Mouse (Mus musculus) MEL (cell line): ENCODE measurements around the gene Zc3h12b. TPM values are rescaled to one million over a fixed set of nuclear protein-coding genes. Genes with fewer than 3 reads are reported as not detected.
A peak's percentile ranks its signal among the peaks of the same experiment; 100 is the strongest.

ENCODE experiments used
- DNase-seq: peaks from one replicate; pipeline ENCODE4 v3.0.0; 2011; ENCODE audit warnings: low read depth, low spot score
- H3K27ac ChIP-seq: 2 replicates; pipeline ENCODE4 v1.5.1; 2012; ENCODE audit warnings: low read depth, mild to moderate bottlenecking, control low read depth, low read length, moderate library complexity; ENCODE audit not compliant: control insufficient read depth
- H3K27me3 ChIP-seq, 2 experiments: fragments of 150-350 bp in 1 of 2; sonication (generic) in 1 of 2; 2 replicates each; pipeline ENCODE4 v1.6.1; 2012; ENCODE audit warnings: low read length in 2 of 2, mild to moderate bottlenecking in 2 of 2, improper control_type of control experiment in 1 of 2, moderate library complexity in 1 of 2; ENCODE audit not compliant: insufficient read depth in 2 of 2, control insufficient read depth in 1 of 2
- H3K36me3 ChIP-seq, 2 experiments: 2 replicates each; pipeline ENCODE4 v1.6.1; 2012 to 2014; ENCODE audit warnings: low read length in 2 of 2, improper control_type of control experiment in 1 of 2, inconsistent platforms in 1 of 2, mild to moderate bottlenecking in 1 of 2; ENCODE audit not compliant: insufficient read depth in 2 of 2, control insufficient read depth in 1 of 2
- H3K4me1 ChIP-seq, 2 experiments: fragments of 150-350 bp in 1 of 2; sonication (generic) in 1 of 2; 2 replicates each; pipeline ENCODE4 v1.6.1; 2012; ENCODE audit warnings: low read length in 2 of 2, improper control_type of control experiment in 1 of 2, mild to moderate bottlenecking in 1 of 2; ENCODE audit not compliant: insufficient read depth in 2 of 2, control insufficient read depth in 1 of 2
- H3K4me3 ChIP-seq, 2 experiments: fragments of 150-350 bp in 1 of 2; sonication (generic) in 1 of 2; 2 replicates each; pipeline ENCODE4 v1.5.1; 2012; ENCODE audit warnings: low read depth in 2 of 2, low read length in 2 of 2, mild to moderate bottlenecking in 2 of 2, moderate library complexity in 2 of 2, control low read depth in 1 of 2, improper control_type of control experiment in 1 of 2; ENCODE audit not compliant: control insufficient read depth in 1 of 2, insufficient read depth in 1 of 2
- H3K79me2 ChIP-seq: 2 replicates; pipeline ENCODE4 v1.6.1; 2012; ENCODE audit warnings: mild to moderate bottlenecking, low read length, moderate library complexity; ENCODE audit not compliant: control insufficient read depth, poor library complexity, insufficient read depth
- H3K9ac ChIP-seq: 2 replicates; pipeline ENCODE4 v1.6.1; 2012; ENCODE audit warnings: low read depth, mild to moderate bottlenecking, control low read depth, low read length, moderate library complexity; ENCODE audit not compliant: control insufficient read depth, poor library complexity, severe bottlenecking
- H3K9me3 ChIP-seq: fragments of 150-350 bp; sonication (generic); replicated peaks from 2 replicates; pipeline ENCODE4 v1.6.1; 2012; ENCODE audit warnings: mild to moderate bottlenecking, low read length, improper control_type of control experiment, moderate library complexity; ENCODE audit not compliant: insufficient read depth
- BHLHE40 ChIP-seq: IDR thresholded peaks from 2 replicates; pipeline ENCODE4 v1.6.1; 2012; ENCODE audit warnings: low read depth, mild to moderate bottlenecking, inconsistent platforms, low read length, improper control_type of control experiment, borderline replicate concordance
- E2F4 ChIP-seq: IDR thresholded peaks from 2 replicates; pipeline ENCODE4 v1.6.1; 2011; ENCODE audit warnings: low read depth, low read length, improper control_type of control experiment, borderline replicate concordance
- ELF1 ChIP-seq: IDR thresholded peaks from 2 replicates; pipeline ENCODE4 v1.6.1; 2014; ENCODE audit warnings: low read depth, mild to moderate bottlenecking, inconsistent platforms, low read length, improper control_type of control experiment, moderate library complexity
- EP300 ChIP-seq, 2 experiments: IDR thresholded peaks; 2 replicates each; pipeline ENCODE4 v1.6.1; 2011; ENCODE audit warnings: improper control_type of control experiment in 2 of 2, low read length in 2 of 2, low read depth in 1 of 2, mild to moderate bottlenecking in 1 of 2
- ETS1 ChIP-seq: IDR thresholded peaks from 2 replicates; pipeline ENCODE4 v1.6.1; 2012; ENCODE audit warnings: low read depth, mild to moderate bottlenecking, inconsistent platforms, low read length, improper control_type of control experiment, moderate library complexity
- GABPA ChIP-seq: IDR thresholded peaks from 2 replicates; pipeline ENCODE4 v1.6.1; 2012; ENCODE audit warnings: low read depth, mild to moderate bottlenecking, inconsistent platforms, low read length, improper control_type of control experiment, moderate library complexity
- GATA1 ChIP-seq: IDR thresholded peaks from 2 replicates; pipeline ENCODE4 v1.6.1; 2011; ENCODE audit warnings: low read depth, low read length, improper control_type of control experiment
- HCFC1 ChIP-seq: IDR thresholded peaks from 2 replicates; pipeline ENCODE4 v1.6.1; 2012; ENCODE audit warnings: low read depth, mild to moderate bottlenecking, inconsistent platforms, low read length, improper control_type of control experiment, moderate library complexity
- JUND ChIP-seq: IDR thresholded peaks from 2 replicates; pipeline ENCODE4 v1.6.1; 2011; ENCODE audit warnings: low read depth, mild to moderate bottlenecking, improper control_type of control experiment, low read length
- KAT2A ChIP-seq: conservative IDR thresholded peaks from 2 replicates; pipeline ENCODE4 v1.6.1; 2012; ENCODE audit warnings: low read depth, low read length, improper control_type of control experiment, inconsistent platforms
- MAX ChIP-seq: IDR thresholded peaks from 2 replicates; pipeline ENCODE4 v1.6.1; 2011; ENCODE audit warnings: low read length, improper control_type of control experiment
- MAZ ChIP-seq: IDR thresholded peaks from 2 replicates; pipeline ENCODE4 v1.6.1; 2012; ENCODE audit warnings: low read depth, mild to moderate bottlenecking, inconsistent platforms, low read length, improper control_type of control experiment
- MXI1 ChIP-seq: IDR thresholded peaks from 2 replicates; pipeline ENCODE4 v1.6.1; 2011; ENCODE audit warnings: mild to moderate bottlenecking, low read depth, low read length, improper control_type of control experiment
- MYC ChIP-seq: IDR thresholded peaks from 2 replicates; pipeline ENCODE4 v1.6.1; 2011; ENCODE audit warnings: low read depth, mild to moderate bottlenecking, low read length, improper control_type of control experiment, moderate library complexity
- NELFE ChIP-seq: IDR thresholded peaks from 2 replicates; pipeline ENCODE4 v1.6.1; 2011; ENCODE audit warnings: low read depth, low read length, improper control_type of control experiment
- POLR2AphosphoS2 ChIP-seq: IDR thresholded peaks from 2 replicates; pipeline ENCODE4 v1.6.1; 2011; ENCODE audit warnings: low read length, improper control_type of control experiment
- RAD21 ChIP-seq: IDR thresholded peaks from 2 replicates; pipeline ENCODE4 v1.6.1; 2011; ENCODE audit warnings: mild to moderate bottlenecking, low read depth, low read length, improper control_type of control experiment
- RCOR1 ChIP-seq: IDR thresholded peaks from 2 replicates; pipeline ENCODE4 v1.6.1; 2012; ENCODE audit warnings: low read depth, mild to moderate bottlenecking, inconsistent platforms, low read length, improper control_type of control experiment
- SIN3A ChIP-seq: IDR thresholded peaks from 2 replicates; pipeline ENCODE4 v1.6.1; 2012; ENCODE audit warnings: low read length, improper control_type of control experiment, inconsistent platforms
- UBTF ChIP-seq: IDR thresholded peaks from 2 replicates; pipeline ENCODE4 v1.6.1; 2012; ENCODE audit warnings: low read depth, mild to moderate bottlenecking, inconsistent platforms, low read length, improper control_type of control experiment, moderate library complexity, borderline replicate concordance; ENCODE audit not compliant: insufficient read depth
- USF1 ChIP-seq: IDR thresholded peaks from 2 replicates; pipeline ENCODE4 v1.6.1; 2014; ENCODE audit warnings: low read depth, mild to moderate bottlenecking, inconsistent platforms, low read length, improper control_type of control experiment, moderate library complexity
- USF2 ChIP-seq, 2 experiments: IDR thresholded peaks; 2 replicates each; pipeline ENCODE4 v1.6.1; 2011 to 2012; ENCODE audit warnings: improper control_type of control experiment in 2 of 2, low read length in 2 of 2, borderline replicate concordance in 1 of 2, inconsistent platforms in 1 of 2, low read depth in 1 of 2, mild to moderate bottlenecking in 1 of 2; ENCODE audit not compliant: insufficient read depth in 1 of 2
- ZNF384 ChIP-seq: IDR thresholded peaks from 2 replicates; pipeline ENCODE4 v1.6.1; 2012; ENCODE audit warnings: low read depth, mild to moderate bottlenecking, inconsistent platforms, low read length, improper control_type of control experiment
- polyA plus RNA-seq, 2 experiments: library from polyadenylated mRNA; stranded (reverse) in 1 of 2; unstranded in 1 of 2; fragments of >175 nt in 1 of 2; fragments of >200 nt in 1 of 2; gene quantifications; 2 replicates each; pipeline versions ENCODE4 v1.2.1 to v1.2.4; 2012; ENCODE audit warnings: low replicate concordance in 2 of 2, low read depth in 1 of 2; ENCODE audit not compliant: insufficient read length in 2 of 2, insufficient read depth in 1 of 2, missing spikeins in 1 of 2
- total RNA-seq: library from RNA; depleted of rRNA; stranded (reverse); fragments of 300-350 nt; gene quantifications from 2 replicates; pipeline ENCODE4 v1.2.3, GENCODE M21; 2012; rRNA removed

The Zc3h12b gene
- total and polyA plus RNA-seq, 3 experiments: under 0.01 to 0.17 TPM; not detected in 1

DNA sequence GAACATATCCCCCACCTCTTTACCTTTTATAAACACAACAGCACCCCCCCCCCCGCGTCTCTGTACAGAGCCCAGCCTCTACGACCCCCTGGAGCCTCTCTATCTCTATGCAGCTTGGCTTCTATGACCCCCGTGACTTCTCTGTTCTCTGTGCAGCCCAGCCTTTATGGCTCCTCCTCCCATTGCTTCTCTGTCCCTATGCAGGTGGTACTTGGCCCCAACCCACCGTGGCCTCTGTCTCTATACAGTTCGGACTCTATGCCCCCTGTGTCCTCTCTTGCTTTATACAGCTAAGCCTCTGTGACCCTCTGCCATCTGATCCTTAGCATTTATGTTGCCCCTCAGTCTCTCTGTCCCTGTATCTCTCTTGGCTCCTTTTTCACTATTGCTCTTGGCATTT lies 257.6 kb downstream of the Zc3h12b start:
- Histone ChIP-seq H3K4me3 (peak overlapping the region; percentile 36 to 45), H3K9ac (peak overlapping the region; percentile 64)

DNA sequence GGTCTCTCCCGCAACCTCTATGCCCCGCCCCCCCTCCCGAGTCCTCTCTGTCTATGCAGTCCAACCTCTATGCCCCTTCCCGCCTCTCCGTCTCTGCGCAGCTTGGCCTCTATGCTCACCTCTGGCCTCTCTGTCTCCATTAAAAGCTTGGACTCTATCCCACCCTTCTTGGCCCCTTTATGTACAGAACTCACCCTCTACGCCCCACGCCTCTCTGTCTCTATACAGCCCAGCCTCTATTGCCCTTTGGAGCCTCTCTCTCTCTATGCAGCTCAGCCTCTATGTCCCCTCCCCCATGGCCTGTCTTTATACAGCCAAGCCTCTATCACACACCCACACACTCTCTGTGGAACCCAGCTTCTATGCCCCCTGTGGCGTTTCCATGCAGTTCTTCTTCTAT lies 258.5 kb downstream of the Zc3h12b start:
- Histone ChIP-seq H3K27me3 (no peaks in the 10 kb centered on the region; a peak in 1 of 4 replicates), H3K9me3 (no peaks in the 10 kb centered on the region), H3K36me3 (no peaks in the 10 kb centered on the region), H3K27ac (peak overlapping the region; percentile 63), H3K79me2 (no peaks in the 10 kb centered on the region; the same call in 1 of the 2 replicates), H3K4me3 (peak overlapping the region; percentile 20 to 41; a peak in 3 of 4 replicates), H3K9ac (peak overlapping the region; percentile 62), H3K4me1 (peaks cover 0 to 14% of the 10 kb centered on the region in 2 experiments; a peak in 2 of 4 replicates)
- DNase-seq: peak; percentile 69
- TF ChIP-seq ZNF384 (no peak), NELFE (no peak), SIN3A (no peak), GATA1 (no peak), MYC (no peak), UBTF (no peak), BHLHE40 (no peak), POLR2AphosphoS2 (no peak), RAD21 (no peak), MXI1 (no peak), EP300 (IDR thresholded peaks at IDR 0.05; ENCODE audit: low read depth in 1 of 2, low read length in 2 of 2) (no peak), MAZ (no peak), GABPA (no peak), USF1 (no peak), USF2 (IDR thresholded peaks at IDR 0.05; ENCODE audit: borderline replicate concordance in 1 of 2, insufficient read depth in 1 of 2, low read depth in 1 of 2, low read length in 2 of 2) (no peak), MAX (no peak), E2F4 (no peak), ETS1 (no peak), ELF1 (no peak), HCFC1 (no peak)

More for the DNA sequence above, 257.6 kb downstream of the Zc3h12b start:
- H3K4me1 ChIP-seq: peaks cover 0 to 14% of the 10 kb centered on the region in 2 experiments; a peak in 2 of 4 replicates
- peak; percentile 52 for DNase-seq
- H3K9me3 ChIP-seq: no peaks in the 10 kb centered on the region
- no peaks in the 10 kb centered on the region; the same call in 1 of the 2 replicates for H3K79me2 ChIP-seq
- no peak for TF ChIP-seq JUND
- TF ChIP-seq KAT2A: no peak
- TF ChIP-seq RCOR1: no peak
- no peak for TF ChIP-seq HCFC1
- no peaks in the 10 kb centered on the region; a peak in 1 of 4 replicates for H3K27me3 ChIP-seq
- H3K27ac ChIP-seq: peak overlapping the region; percentile 70
- H3K36me3 ChIP-seq: no peaks in the 10 kb centered on the region

Other genes starting within 250 kb of the Zc3h12b start
- not detected in 2 replicates for gene Asb12, start 153.7 kb upstream of the Zc3h12b start, total RNA-seq
- not detected for gene Asb12, start 153.7 kb upstream of the Zc3h12b start, polyA plus RNA-seq
- gene Pfn5, start 153.6 kb upstream of the Zc3h12b start, total RNA-seq: not detected in 2 replicates
- gene Pfn5, start 153.6 kb upstream of the Zc3h12b start, polyA plus RNA-seq: not detected
- 0.08 TPM in 1 of 2 replicates, not detected in the other for gene Zc4h2, start 53.2 kb upstream of the Zc3h12b start, total RNA-seq
- under 1 TPM in 1 of 2 experiments, not detected in 1; 0.10 TPM for gene Zc4h2, start 53.2 kb upstream of the Zc3h12b start, polyA plus RNA-seq
- 34.0 and 35.1 TPM in 2 replicates for gene Las1l, start 245.3 kb downstream of the Zc3h12b start, total RNA-seq
- 10 to 100 TPM in 1 of 2 experiments, not detected in 1; 86.3 TPM for gene Las1l, start 245.3 kb downstream of the Zc3h12b start, polyA plus RNA-seq